Mouse (Mus musculus) liver, embryonic 15.5 days (tissue): ENCODE results near the gene Gm17387. TPM values are rescaled to one million over a fixed set of nuclear protein-coding genes. Genes with fewer than 3 reads are reported as not detected.
A peak's percentile ranks its signal among the peaks of the same experiment; 100 is the strongest.

ENCODE experiments used
- ATAC-seq: fragments of 200-750 bp; cut with Nextera tagmentation; 2 replicates; pipeline ENCODE4 v1.8.0; 2017; ENCODE audit warnings: moderate number of reproducible peaks, mild to moderate bottlenecking, moderate library complexity; ENCODE audit not compliant: insufficient read depth
- H3K27ac ChIP-seq: fragments of 300-500 bp; sonication (generic); replicated peaks from 2 replicates; pipeline ENCODE4 v1.5.1; 2015; ENCODE audit warnings: mild to moderate bottlenecking, inconsistent platforms
- H3K27me3 ChIP-seq: fragments of 300-500 bp; sonication (generic); 2 replicates; pipeline ENCODE4 v1.6.1; 2015; ENCODE audit warnings: mild to moderate bottlenecking, inconsistent platforms
- H3K36me3 ChIP-seq: fragments of 300-500 bp; sonication (generic); replicated peaks from 2 replicates; pipeline ENCODE4 v1.6.1; 2015; ENCODE audit warnings: moderate library complexity, mild to moderate bottlenecking, inconsistent platforms
- H3K4me1 ChIP-seq: fragments of 300-500 bp; sonication (generic); replicated peaks from 2 replicates; pipeline ENCODE4 v1.6.1; 2015; ENCODE audit warnings: inconsistent platforms
- H3K4me2 ChIP-seq: fragments of 300-500 bp; sonication (generic); 2 replicates; pipeline ENCODE4 v1.6.1; 2015; ENCODE audit warnings: moderate library complexity, mild to moderate bottlenecking, inconsistent platforms
- H3K4me3 ChIP-seq: fragments of 300-500 bp; sonication (generic); replicated peaks from 2 replicates; pipeline ENCODE4 v1.5.1; 2015; ENCODE audit warnings: mild to moderate bottlenecking, inconsistent platforms
- H3K9ac ChIP-seq: fragments of 300-500 bp; sonication (generic); 2 replicates; pipeline ENCODE4 v1.6.1; 2015; ENCODE audit warnings: moderate library complexity, mild to moderate bottlenecking, inconsistent platforms
- H3K9me3 ChIP-seq: fragments of 300-500 bp; sonication (generic); replicated peaks from 2 replicates; pipeline ENCODE4 v1.6.1; 2016; ENCODE audit warnings: inconsistent platforms
- WGBS: fragments of 180-500 bp; shearing (Covaris S2); methylation state at CpG from one replicate; pipeline ENCODE4 v1.1.7; 2015; ENCODE audit warnings: mixed read lengths; ENCODE audit not compliant: insufficient replicate concordance; 5-methylcytosine and 5-hydroxymethylcytosine counted together
- polyA plus RNA-seq: library from polyadenylated mRNA; unstranded; fragments of >200 nt; fragmentation: Nextera tagmentation; extraction: Ambion mirVana; gene quantifications from 2 replicates; pipeline ENCODE4 v1.2.1, GENCODE M21; 2015

Gene Gm17387
- polyA plus RNA-seq, 1 experiment from 2014 or later, result not detected

DNA sequence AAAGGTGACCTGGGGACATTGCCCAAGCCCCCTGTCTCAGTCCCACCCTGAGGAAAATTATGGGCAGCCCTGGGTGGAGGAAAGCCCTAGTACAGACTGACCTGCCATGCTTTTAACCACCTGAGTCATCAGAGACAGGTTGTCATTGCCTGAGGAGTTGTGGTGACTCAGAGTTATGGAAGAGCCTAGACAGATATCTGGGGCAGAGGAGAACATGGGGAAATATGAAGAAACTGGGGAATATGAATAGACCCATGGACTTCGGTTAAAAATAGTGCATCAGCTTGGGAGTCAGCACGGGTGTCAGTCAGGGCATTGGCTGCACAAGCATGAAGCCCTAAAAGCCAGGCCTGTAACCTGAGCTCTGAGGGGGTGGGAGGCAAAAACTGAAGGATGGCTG is 20.4 kb downstream of the Gm17387 start:
- no peak overlapping the region for H3K27ac ChIP-seq
- H3K27me3 ChIP-seq, result no peaks in the 10 kb centered on the region
- ATAC-seq, result no peak
- 66% methylated on average over 2 of the region's 2 CpGs for WGBS
- H3K4me2 ChIP-seq, result no peak overlapping the region
- H3K4me1 ChIP-seq, result peaks cover 41% of the 10 kb centered on the region
- no peaks in the 10 kb centered on the region for H3K9me3 ChIP-seq
- H3K36me3 ChIP-seq, result no peaks in the 10 kb centered on the region
- H3K4me3 ChIP-seq, result no peak overlapping the region
- H3K9ac ChIP-seq, result no peak overlapping the region

DNA sequence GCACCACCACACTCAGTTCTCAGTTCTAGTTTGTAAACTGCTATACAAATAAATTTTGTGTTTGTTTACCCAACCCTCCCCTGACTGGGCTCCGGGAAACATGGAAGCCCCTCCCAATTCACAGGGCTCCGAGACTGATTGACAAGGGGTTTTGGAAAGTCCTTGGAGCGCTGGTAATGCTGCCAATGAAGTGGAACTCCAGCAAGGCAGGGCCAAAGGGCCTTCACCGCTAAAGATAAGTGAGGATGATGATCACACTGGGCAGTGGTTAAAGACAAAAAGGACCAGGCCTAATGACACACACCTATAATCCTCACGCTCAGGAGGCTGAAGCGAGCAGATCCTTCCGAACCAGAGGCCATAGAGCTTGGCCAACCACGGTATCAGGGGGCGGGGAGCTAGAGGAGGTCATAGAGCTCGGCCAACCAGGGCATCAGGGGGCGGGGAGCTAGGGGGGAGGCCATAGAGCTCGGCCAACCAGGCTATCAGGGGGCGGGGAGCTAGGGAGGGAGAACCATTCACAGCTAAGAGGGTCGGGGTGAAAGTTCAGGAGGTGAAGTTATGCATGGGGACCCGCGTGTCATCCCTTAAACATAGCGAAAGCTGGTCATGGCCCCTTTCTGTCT is 22.2 kb downstream of the Gm17387 start:
- peaks cover 6% of the 10 kb centered on the region; the same call in 1 of the 2 replicates for H3K27me3 ChIP-seq
- H3K9ac ChIP-seq, result no peak overlapping the region
- no peaks in the 10 kb centered on the region for H3K9me3 ChIP-seq
- no peaks in the 10 kb centered on the region for H3K36me3 ChIP-seq
- peaks cover 38% of the 10 kb centered on the region for H3K4me1 ChIP-seq
- H3K4me2 ChIP-seq, result no peak overlapping the region
- H3K4me3 ChIP-seq, result no peak overlapping the region
- 61% methylated on average over 17 of the region's 17 CpGs for WGBS
- H3K27ac ChIP-seq, result no peak overlapping the region
- ATAC-seq, result no peak

DNA sequence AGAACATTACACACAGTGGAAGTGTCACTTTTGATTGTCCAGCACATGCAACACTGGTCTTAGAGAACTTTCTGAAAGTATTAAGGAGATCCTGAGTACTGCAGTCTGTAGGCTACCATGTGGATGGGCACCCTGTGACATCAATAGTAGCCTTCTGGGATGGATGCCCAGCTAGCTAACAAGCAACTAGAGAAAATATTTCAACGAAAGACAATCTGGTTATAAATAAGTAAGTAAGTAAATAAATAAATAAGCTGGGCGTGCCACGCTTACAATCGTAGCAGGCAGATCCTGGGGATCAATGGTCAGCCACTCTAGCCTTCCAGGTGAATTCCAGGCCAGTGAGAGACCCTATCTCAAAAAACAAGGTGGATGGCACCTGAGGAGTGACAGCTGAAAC is 23.1 kb downstream of the Gm17387 start:
- Histone ChIP-seq H3K36me3 (no peaks in the 10 kb centered on the region), H3K9ac (no peak overlapping the region), H3K4me3 (no peak overlapping the region), H3K27ac (0 out of 2 replicates have a peak overlapping the region, but pooled peaks have one; percentile 30), H3K4me2 (no peak overlapping the region; the same call in 1 of the 2 replicates), H3K27me3 (peaks cover 10% of the 10 kb centered on the region; the same call in 1 of the 2 replicates), H3K4me1 (peaks cover 29% of the 10 kb centered on the region), H3K9me3 (no peaks in the 10 kb centered on the region)
- ATAC-seq, result no peak
- 69% methylated on average over 4 of the region's 4 CpGs for WGBS

DNA sequence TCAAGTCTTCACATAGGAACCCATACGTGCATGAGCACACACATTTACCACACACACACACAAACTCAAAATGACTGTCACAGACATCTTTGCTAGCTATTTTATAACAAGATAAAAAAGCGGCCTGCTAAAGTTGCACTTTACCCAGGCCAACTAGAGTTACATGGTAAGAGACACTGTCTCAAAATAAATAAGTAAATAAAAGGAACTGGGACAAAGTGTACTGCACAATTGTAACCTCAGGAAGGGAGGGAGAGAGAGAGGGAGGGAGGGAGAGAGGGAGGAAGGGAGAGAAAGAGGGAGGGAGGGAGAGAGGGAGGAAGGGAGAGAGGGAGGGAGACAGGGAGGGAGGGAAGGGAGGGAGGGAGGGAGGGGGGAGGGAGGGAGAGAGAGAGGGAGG is 23.5 kb downstream of the Gm17387 start:
- Histone ChIP-seq H3K27me3 (peaks cover 13% of the 10 kb centered on the region), H3K4me1 (peaks cover 25% of the 10 kb centered on the region), H3K9ac (no peak overlapping the region), H3K4me2 (no peak overlapping the region; the same call in 1 of the 2 replicates), H3K36me3 (no peaks in the 10 kb centered on the region), H3K27ac (0 out of 2 replicates have a peak overlapping the region, but pooled peaks have one; percentile 30), H3K9me3 (no peaks in the 10 kb centered on the region), H3K4me3 (no peak overlapping the region)
- 74% methylated on average over 2 of the region's 2 CpGs for WGBS
- no peak for ATAC-seq

DNA sequence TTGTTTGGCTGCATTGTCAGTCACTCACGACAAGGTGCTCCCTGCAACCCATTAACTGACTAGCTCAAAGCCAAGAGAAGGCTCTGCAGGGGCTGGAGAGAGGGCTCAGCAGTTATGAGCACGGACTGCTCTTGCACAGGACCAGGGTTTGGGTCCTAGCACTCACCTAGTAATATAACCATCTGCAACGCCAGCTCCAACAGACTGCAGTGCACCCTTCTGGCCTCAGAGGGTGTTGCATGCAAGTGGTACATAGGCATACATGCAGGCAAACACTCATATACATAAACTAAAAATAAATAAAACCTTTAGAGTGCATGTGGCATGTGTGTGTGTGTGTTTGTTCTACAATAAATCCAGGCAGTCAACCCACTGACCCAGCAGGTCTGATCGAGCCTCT is 26.9 kb downstream of the Gm17387 start:
- no peak for ATAC-seq
- Histone ChIP-seq H3K9ac (no peak overlapping the region), H3K4me1 (peaks cover 19% of the 10 kb centered on the region), H3K27me3 (peaks cover 46% of the 10 kb centered on the region), H3K4me3 (no peak overlapping the region), H3K36me3 (no peaks in the 10 kb centered on the region), H3K4me2 (no peak overlapping the region), H3K9me3 (no peaks in the 10 kb centered on the region), H3K27ac (no peak overlapping the region)
- 58% methylated on average over 4 of the region's 4 CpGs for WGBS

DNA sequence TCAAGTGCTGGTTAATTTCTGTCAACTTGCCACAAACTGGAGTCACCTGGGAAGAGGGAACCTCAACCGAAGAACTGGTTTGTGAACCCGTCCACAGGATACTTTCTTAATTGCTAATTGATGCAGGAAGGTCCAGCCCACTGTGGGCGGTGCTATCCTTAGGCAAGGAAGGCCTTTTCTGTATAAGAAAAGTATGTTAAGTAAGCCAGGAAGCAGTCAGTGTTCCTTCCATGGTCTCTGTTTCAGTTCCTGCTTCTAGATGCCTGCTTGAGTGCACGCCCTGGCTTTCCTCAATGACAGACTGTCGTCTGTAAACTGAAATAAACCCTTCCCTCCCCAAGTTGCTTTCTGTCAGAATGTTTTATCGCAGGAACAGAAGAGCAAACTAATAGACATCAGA is 28.0 kb downstream of the Gm17387 start:
- H3K36me3 ChIP-seq, result no peaks in the 10 kb centered on the region
- no peak overlapping the region for H3K27ac ChIP-seq
- 61% methylated on average over 6 of the region's 6 CpGs for WGBS
- peaks cover 21% of the 10 kb centered on the region for H3K4me1 ChIP-seq
- H3K4me3 ChIP-seq, result no peak overlapping the region
- no peak for ATAC-seq
- H3K9me3 ChIP-seq, result no peaks in the 10 kb centered on the region
- no peak overlapping the region for H3K9ac ChIP-seq
- peaks cover 58% of the 10 kb centered on the region for H3K27me3 ChIP-seq
- no peak overlapping the region for H3K4me2 ChIP-seq

DNA sequence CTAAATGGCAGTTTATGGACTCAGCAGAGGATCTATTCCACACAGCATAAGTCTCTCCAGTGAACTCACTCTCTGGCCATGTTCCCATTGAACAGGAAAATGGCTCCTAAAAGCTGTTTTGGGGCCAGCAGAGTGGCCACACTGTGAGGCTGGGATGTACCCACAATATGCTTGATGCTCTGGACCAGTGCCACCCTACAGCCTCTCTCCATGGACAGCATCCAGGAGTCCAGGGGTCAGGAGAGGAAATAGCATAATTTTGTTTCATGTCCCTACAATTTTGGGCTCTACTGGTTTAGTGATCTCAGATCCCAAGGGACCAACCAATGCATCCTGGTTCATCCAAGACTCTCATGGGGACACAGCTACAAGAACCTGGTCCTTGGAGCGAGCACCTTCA is 28.6 kb downstream of the Gm17387 start:
- Histone ChIP-seq H3K4me2 (no peak overlapping the region), H3K36me3 (no peaks in the 10 kb centered on the region), H3K4me3 (no peak overlapping the region), H3K27ac (no peak overlapping the region), H3K27me3 (peaks cover 64% of the 10 kb centered on the region), H3K4me1 (peaks cover 18% of the 10 kb centered on the region), H3K9ac (no peak overlapping the region), H3K9me3 (no peaks in the 10 kb centered on the region)
- ATAC-seq, result no peak
- 61% methylated on average over 1 of the region's 1 CpGs for WGBS

DNA sequence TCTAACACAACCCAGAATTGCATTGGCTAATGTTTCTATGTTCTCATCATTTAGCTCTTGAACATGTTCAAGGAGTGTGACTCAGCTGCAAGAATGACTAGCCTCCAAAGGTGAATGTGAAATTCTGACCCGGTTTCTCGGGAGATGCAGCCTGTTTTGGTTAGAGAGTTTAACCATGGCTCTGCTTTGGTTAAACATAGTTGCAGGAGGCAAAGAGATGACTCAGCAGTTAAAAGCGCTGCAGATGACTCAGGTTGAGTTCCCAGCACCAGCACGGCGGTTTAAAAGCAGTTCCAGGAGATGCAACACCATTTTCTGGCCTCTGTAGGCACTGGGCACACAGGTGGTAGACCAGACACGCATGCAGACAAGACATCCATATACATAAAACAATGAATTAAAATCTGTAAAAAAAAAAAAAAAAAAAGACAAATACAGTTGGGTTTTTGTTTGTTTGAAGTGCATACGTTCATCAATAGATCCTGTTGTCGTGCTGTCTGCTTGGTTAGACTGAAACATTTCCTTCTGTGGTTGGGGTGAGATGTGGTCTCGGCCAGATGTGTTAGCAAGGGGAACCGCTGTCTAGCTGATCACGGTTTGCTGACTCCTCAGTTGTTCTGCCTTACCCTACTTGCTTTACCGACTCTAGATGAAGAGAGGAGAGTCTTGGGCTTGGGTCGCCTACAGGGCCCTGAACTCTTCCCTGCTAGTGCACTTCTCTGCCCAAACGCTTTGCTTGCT is 29.8 kb downstream of the Gm17387 start:
- no peaks in the 10 kb centered on the region for H3K9me3 ChIP-seq
- no peaks in the 10 kb centered on the region for H3K36me3 ChIP-seq
- 50% methylated on average over 14 of the region's 14 CpGs for WGBS
- H3K27me3 ChIP-seq, result peaks cover 76% of the 10 kb centered on the region
- peaks cover 26% of the 10 kb centered on the region for H3K4me1 ChIP-seq
- H3K9ac ChIP-seq, result no peak overlapping the region
- H3K27ac ChIP-seq, result no peak overlapping the region
- H3K4me3 ChIP-seq, result no peak overlapping the region
- ATAC-seq, result no peak
- no peak overlapping the region for H3K4me2 ChIP-seq

DNA sequence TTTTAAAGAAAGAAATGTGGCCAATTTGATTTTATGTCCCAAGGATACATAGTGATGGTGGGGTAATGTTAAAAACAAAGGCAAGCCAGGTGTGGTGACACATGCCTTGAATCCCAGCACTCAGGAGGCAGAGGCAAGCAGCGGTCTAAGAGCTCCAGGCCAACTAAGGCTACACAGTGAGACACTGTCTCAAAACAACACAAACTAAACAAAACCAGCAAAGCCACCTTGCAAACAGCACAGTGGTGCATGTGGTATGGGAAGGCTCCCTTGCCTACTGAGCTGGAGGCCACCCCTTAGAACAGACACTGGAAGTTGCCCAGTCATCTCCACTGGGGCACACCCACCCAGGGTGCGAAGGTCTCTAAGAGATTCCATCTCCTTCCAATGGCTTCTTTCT is 31.0 kb downstream of the Gm17387 start:
- H3K4me1 ChIP-seq, result peaks cover 37% of the 10 kb centered on the region
- no peak overlapping the region for H3K27ac ChIP-seq
- peak overlapping the region; percentile 74 for H3K4me2 ChIP-seq
- H3K9me3 ChIP-seq, result no peaks in the 10 kb centered on the region
- no peaks in the 10 kb centered on the region for H3K36me3 ChIP-seq
- WGBS, result 51% methylated on average over 2 of the region's 2 CpGs
- peaks cover 85% of the 10 kb centered on the region for H3K27me3 ChIP-seq
- H3K9ac ChIP-seq, result no peak overlapping the region
- ATAC-seq, result no peak
- no peak overlapping the region for H3K4me3 ChIP-seq

DNA sequence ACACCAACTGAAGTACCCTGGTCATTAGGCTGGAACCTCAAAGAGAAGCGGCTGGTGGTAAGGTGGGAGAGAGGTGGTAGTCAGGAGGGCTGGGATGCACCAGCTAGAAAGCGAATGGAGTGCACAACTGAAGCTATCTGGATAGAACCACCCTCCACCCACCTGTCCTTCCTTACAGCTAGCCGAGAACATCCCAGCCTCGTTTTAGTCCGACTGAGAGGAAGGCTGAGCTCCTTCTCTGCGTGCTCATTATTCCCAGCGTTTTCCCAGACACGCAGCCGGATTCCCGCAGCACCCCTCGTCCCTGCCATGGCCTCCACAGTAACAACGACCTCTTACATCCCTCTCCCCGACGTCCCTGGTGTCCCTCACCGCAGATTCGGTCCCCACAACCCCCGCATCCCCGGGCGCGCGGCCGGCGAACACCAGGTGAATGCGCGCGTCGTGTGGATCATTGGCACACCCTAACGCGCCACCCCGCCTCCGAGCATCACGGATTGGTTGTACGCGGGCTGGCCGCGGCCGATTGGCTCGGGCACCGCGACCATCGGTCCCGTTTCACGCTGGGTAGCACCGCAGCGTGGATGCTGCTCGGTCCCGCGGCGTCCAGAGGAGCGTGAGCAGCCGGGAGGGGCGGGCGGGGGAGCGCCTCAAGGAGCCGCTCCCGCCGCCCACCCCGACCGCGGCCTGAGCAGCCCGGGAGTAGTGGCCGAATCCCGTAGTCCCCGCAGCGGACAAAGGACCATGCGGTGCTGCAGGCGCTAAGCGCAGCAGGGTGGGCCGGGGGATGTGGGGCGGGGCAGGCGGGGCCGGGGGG is 31.7 kb downstream of the Gm17387 start, which contains the start of gene B4galnt4:
B4galnt4 (plus strand) TSS at position 679 of the 817 bp plus-strand sequence.
- H3K27me3 ChIP-seq, result peaks cover 86% of the 10 kb centered on the region
- under 1% methylated on average over 72 of the region's 72 CpGs for WGBS
- H3K36me3 ChIP-seq, result no peaks in the 10 kb centered on the region
- no peak within 1 kb of the TSS for H3K9ac ChIP-seq
- peak within 1 kb of the TSS; percentile 48 for H3K4me3 ChIP-seq
- H3K4me2 ChIP-seq, result peak within 1 kb of the TSS; percentile 74
- no peak within 1 kb of the TSS for H3K27ac ChIP-seq
- no peaks in the 10 kb centered on the region for H3K9me3 ChIP-seq
- ATAC-seq, result peak; percentile 56
- peaks cover 37% of the 10 kb centered on the region for H3K4me1 ChIP-seq

DNA sequence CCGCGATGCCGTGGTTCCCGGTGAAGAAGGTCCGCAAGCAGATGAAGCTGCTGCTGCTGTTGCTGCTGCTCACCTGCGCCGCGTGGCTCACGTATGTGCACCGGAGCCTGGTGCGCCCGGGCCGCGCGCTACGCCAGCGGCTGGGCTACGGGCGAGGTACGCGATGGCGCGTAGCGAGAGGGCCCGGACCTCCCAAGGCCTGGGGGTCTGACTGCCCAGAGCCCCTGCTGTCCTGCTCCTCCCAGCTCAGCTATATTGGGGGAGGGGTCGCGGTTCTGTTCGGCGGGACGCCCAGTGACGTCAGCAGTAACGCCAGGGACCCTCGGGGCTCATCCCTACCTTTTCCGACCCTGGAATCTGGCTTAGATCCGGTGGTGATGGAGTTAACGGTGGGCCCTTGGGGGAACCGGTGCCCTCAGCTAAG is 32.4 kb downstream of the Gm17387 start:
- 0 out of 2 replicates have a peak, but pooled peaks have one; percentile 7 for ATAC-seq
- Histone ChIP-seq H3K27ac (no peak overlapping the region), H3K27me3 (peaks cover 83% of the 10 kb centered on the region), H3K4me2 (peak overlapping the region; percentile 74), H3K9ac (no peak overlapping the region), H3K4me1 (peaks cover 37% of the 10 kb centered on the region), H3K36me3 (no peaks in the 10 kb centered on the region), H3K4me3 (peak overlapping the region; percentile 48), H3K9me3 (no peaks in the 10 kb centered on the region)
- 4% methylated on average over 37 of the region's 37 CpGs for WGBS
